Mouse (Mus musculus): Measurements from ENCODE around the gene Mmp20. TPM values are rescaled to one million over a fixed set of nuclear protein-coding genes. Genes with fewer than 3 reads are reported as not detected.

Mmp20 gene
- total RNA-seq (2022), result not detected

GRCm38 (mm10) chr9:7627931-7628330 lies at the start of gene Mmp20:
Mmp20 (plus strand) TSS chr9:7628231.
- DNase-seq (ENCODE audit: low spot score in 2 of 2), result no peak

- no peak for DNase-seq (ENCODE audit: low spot score in 2 of 2)
Observed at GRCm38 (mm10) chr9:7590063-7590462, 38.0 kb upstream of the Mmp20 start.

GRCm38 (mm10) chr9:7593272-7593812 lies 34.7 kb upstream of the Mmp20 start:
- DNase-seq (ENCODE audit: low spot score in 2 of 2), result no peak

- DNase-seq (ENCODE audit: low spot score in 2 of 2), result peak; percentile 72 to 81
Observed at GRCm38 (mm10) chr9:7594816-7595540, 33.1 kb upstream of the Mmp20 start.

- peak; percentile 12 to 17 for DNase-seq (ENCODE audit: low spot score in 2 of 2)
Observed at GRCm38 (mm10) chr9:7602982-7603742, 24.9 kb upstream of the Mmp20 start.

- no peak for DNase-seq (ENCODE audit: low spot score in 2 of 2)
Observed at GRCm38 (mm10) chr9:7604005-7604404, 24.0 kb upstream of the Mmp20 start.

- DNase-seq (ENCODE audit: low spot score in 2 of 2), result no peak
Observed at GRCm38 (mm10) chr9:7605638-7606037, 22.4 kb upstream of the Mmp20 start.

GRCm38 (mm10) chr9:7622582-7622981 lies 5.4 kb upstream of the Mmp20 start:
- no peak for DNase-seq (ENCODE audit: low spot score in 2 of 2)

- DNase-seq (ENCODE audit: low spot score in 2 of 2), result peak in 1 of 2 experiments; percentile 22
Observed at GRCm38 (mm10) chr9:7633936-7634335, 5.9 kb downstream of the Mmp20 start.

- no peak for DNase-seq (ENCODE audit: low spot score in 2 of 2)
Observed at GRCm38 (mm10) chr9:7647901-7648300, 19.9 kb downstream of the Mmp20 start.

- DNase-seq (ENCODE audit: low spot score in 2 of 2), result no peak
Observed at GRCm38 (mm10) chr9:7650397-7651180, 22.6 kb downstream of the Mmp20 start.

GRCm38 (mm10) chr9:7652351-7653085 lies 24.5 kb downstream of the Mmp20 start:
- DNase-seq (ENCODE audit: low spot score in 2 of 2), result no peak

GRCm38 (mm10) chr9:7657946-7658345 lies 29.9 kb downstream of the Mmp20 start:
- DNase-seq (ENCODE audit: low spot score in 2 of 2), result no peak

GRCm38 (mm10) chr9:7659469-7660020 lies 31.5 kb downstream of the Mmp20 start:
- DNase-seq (ENCODE audit: low spot score in 2 of 2), result no peak

- DNase-seq (ENCODE audit: low spot score in 2 of 2), result no peak
Observed at GRCm38 (mm10) chr9:7661371-7661770, 33.3 kb downstream of the Mmp20 start.

GRCm38 (mm10) chr9:7669674-7670073 lies 41.6 kb downstream of the Mmp20 start:
- DNase-seq (ENCODE audit: low spot score in 2 of 2), result no peak

GRCm38 (mm10) chr9:7672985-7673384 lies 45.0 kb downstream of the Mmp20 start:
- DNase-seq (ENCODE audit: low spot score in 2 of 2), result no peak

- DNase-seq (ENCODE audit: low spot score in 2 of 2), result no peak
Observed at GRCm38 (mm10) chr9:7678154-7678837, 50.3 kb downstream of the Mmp20 start.

GRCm38 (mm10) chr9:7682081-7682618 lies 54.1 kb downstream of the Mmp20 start:
- no peak for DNase-seq (ENCODE audit: low spot score in 2 of 2)

- DNase-seq (ENCODE audit: low spot score in 2 of 2), result no peak
Observed at GRCm38 (mm10) chr9:7686024-7686423, 58.0 kb downstream of the Mmp20 start.
